24 mouse cellular contexts compared by ENCODE assay signal in the genomic region with DNA sequence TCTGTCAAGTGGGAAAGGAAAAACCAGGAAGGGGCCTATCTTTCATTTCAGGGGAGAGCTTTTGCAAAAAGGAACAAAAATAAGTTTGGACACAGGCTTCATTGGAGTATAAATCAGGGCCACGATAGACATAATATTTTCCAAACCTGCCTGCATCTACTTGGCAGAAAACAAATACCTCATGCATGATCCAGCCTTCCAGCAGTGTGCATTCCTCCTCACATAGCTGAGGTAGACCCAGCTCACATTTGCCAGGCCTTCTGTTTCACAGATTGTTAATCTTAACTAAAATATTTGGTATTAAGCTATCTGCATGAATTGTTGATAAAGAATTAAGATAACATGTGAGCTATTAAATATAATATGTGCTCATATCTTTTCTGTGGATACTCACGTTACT.
"Had no signal": no experiment of that assay in that cellular context is flagged by ENCODE, and none has a peak within 500 bp of the region (broad histone marks: within the 10 kb centered on the region; RNA-seq: fewer than 3 reads in every experiment).

No protein-coding gene starts in this region.

- H3K27ac ChIP-seq: heart, adult 2 months; heart, embryonic 13.5 days; heart, embryonic 15.5 days; hindbrain, embryonic 13.5 days; hindbrain, embryonic 15.5 days; hindbrain, postnatal 0 days; left cerebral cortex, adult 2 months; limb, embryonic 10.5 days; limb, embryonic 12.5 days; liver, embryonic 13.5 days had no signal

- H3K9me3 ChIP-seq: heart, embryonic 13.5 days; heart, embryonic 15.5 days; hindbrain, embryonic 13.5 days; hindbrain, embryonic 15.5 days; limb, embryonic 10.5 days; limb, embryonic 12.5 days; liver, embryonic 13.5 days had no signal

- DNase-seq: gastrocnemius, postnatal 14 days; gastrocnemius, postnatal 36 days; heart, adult 11 months; heart, adult 2 months; heart, postnatal 14 days; heart, postnatal 36 days; kidney, adult 11 months; kidney, adult 8-10 months; kidney, postnatal 10 days; kidney, postnatal 25 days; kidney, postnatal 4 days; liver; liver, embryonic 13.5 days had no signal

- ATAC-seq: hindbrain, postnatal 0 days; intestine, embryonic 16.5 days had no signal

- H3K4me2 ChIP-seq: heart, embryonic 11.5 days; heart, embryonic 13.5 days; heart, embryonic 15.5 days; hindbrain, embryonic 13.5 days; hindbrain, embryonic 15.5 days; limb, embryonic 12.5 days; liver, embryonic 11.5 days; liver, embryonic 13.5 days had no signal

- H3K9ac ChIP-seq: heart, embryonic 13.5 days; heart, embryonic 15.5 days; hindbrain, embryonic 13.5 days; hindbrain, embryonic 15.5 days; limb, embryonic 12.5 days; liver, embryonic 13.5 days had no signal

- H3K27me3 ChIP-seq: heart, embryonic 13.5 days; heart, embryonic 15.5 days; hindbrain, embryonic 13.5 days; hindbrain, embryonic 15.5 days; limb, embryonic 12.5 days; liver, embryonic 13.5 days had no signal

- H3K4me3 ChIP-seq: heart, adult 2 months; heart, embryonic 13.5 days; heart, embryonic 15.5 days; hindbrain, embryonic 13.5 days; hindbrain, embryonic 15.5 days; left cerebral cortex, adult 2 months; limb, embryonic 10.5 days; limb, embryonic 12.5 days; liver, embryonic 13.5 days had no signal

- H3K36me3 ChIP-seq: heart, embryonic 13.5 days; heart, embryonic 15.5 days; hindbrain, embryonic 13.5 days; hindbrain, embryonic 15.5 days; limb, embryonic 10.5 days; limb, embryonic 12.5 days; liver, embryonic 13.5 days had no signal

- H3K4me1 ChIP-seq: liver, embryonic 13.5 days had no signal
